Mouse (Mus musculus) hindbrain, embryonic 12.5 days (tissue): Measurements from ENCODE around the gene Gsto2. TPM values are rescaled to one million over a fixed set of nuclear protein-coding genes. Genes with fewer than 3 reads are reported as not detected.

Experiments used
- ATAC-seq: fragments of 200-750 bp; cut with Nextera tagmentation; 2 replicates; pipeline ENCODE4 v1.8.0; 2017; ENCODE audit warnings: moderate TSS enrichment; ENCODE audit not compliant: low FRiP score
- H3K27ac ChIP-seq: fragments of 300-500 bp; sonication (generic); 2 replicates; pipeline ENCODE4 v1.5.1; 2016; ENCODE audit warnings: mild to moderate bottlenecking
- H3K27me3 ChIP-seq: fragments of 300-500 bp; sonication (generic); 2 replicates; pipeline ENCODE4 v1.6.1; 2016; ENCODE audit warnings: mild to moderate bottlenecking
- H3K36me3 ChIP-seq: fragments of 300-500 bp; sonication (generic); 2 replicates; pipeline ENCODE4 v1.6.1; 2016; ENCODE audit warnings: mild to moderate bottlenecking
- H3K4me1 ChIP-seq: fragments of 300-500 bp; sonication (generic); 2 replicates; pipeline ENCODE4 v1.6.1; 2016
- H3K4me2 ChIP-seq: fragments of 300-500 bp; sonication (generic); replicated peaks from 2 replicates; pipeline ENCODE4 v1.6.1; 2016; ENCODE audit warnings: mild to moderate bottlenecking
- H3K4me3 ChIP-seq: fragments of 300-500 bp; sonication (generic); 2 replicates; pipeline ENCODE4 v1.5.1; 2016; ENCODE audit warnings: mild to moderate bottlenecking
- H3K9ac ChIP-seq: fragments of 300-500 bp; sonication (generic); 2 replicates; pipeline ENCODE4 v1.6.1; 2016; ENCODE audit warnings: mild to moderate bottlenecking, moderate library complexity
- H3K9me3 ChIP-seq: fragments of 300-500 bp; sonication (generic); replicated peaks from 2 replicates; pipeline ENCODE4 v1.6.1; 2016; ENCODE audit warnings: mild to moderate bottlenecking
- WGBS: fragments of 180-500 bp; shearing (Covaris S2); methylation state at CpG from one replicate; pipeline ENCODE4 v1.1.7; 2016; 5-methylcytosine and 5-hydroxymethylcytosine counted together
- polyA plus RNA-seq: library from polyadenylated mRNA; unstranded; fragments of >200 nt; fragmentation: Nextera tagmentation; extraction: Ambion mirVana; gene quantifications from 2 replicates; pipeline ENCODE4 v1.2.1, GENCODE M21; 2016

The Gsto2 gene
- polyA plus RNA-seq, 1 experiment from 2014 or later, result 0.96 TPM

- H3K27ac ChIP-seq, result no peak overlapping the region
- H3K36me3 ChIP-seq, result peaks cover 5% of the 10 kb centered on the region; the same call in 1 of the 2 replicates
- no peaks in the 10 kb centered on the region for H3K27me3 ChIP-seq
- peak; percentile 21; the same call in 1 of the 2 replicates for ATAC-seq
- H3K4me1 ChIP-seq, result peaks cover 26% of the 10 kb centered on the region
- H3K4me2 ChIP-seq, result no peak overlapping the region
- no peak overlapping the region for H3K9ac ChIP-seq
- 75% methylated on average over 13 of the region's 13 CpGs for WGBS
- no peak overlapping the region for H3K4me3 ChIP-seq
- no peaks in the 10 kb centered on the region for H3K9me3 ChIP-seq
Observed at GRCm38 (mm10) chr19:47902316-47903201, 37.2 kb downstream of the Gsto2 start.

- Histone ChIP-seq H3K4me3 (no peak overlapping the region), H3K27ac (no peak overlapping the region), H3K4me1 (peaks cover 30% of the 10 kb centered on the region), H3K27me3 (no peaks in the 10 kb centered on the region), H3K36me3 (no peaks in the 10 kb centered on the region), H3K9ac (no peak overlapping the region), H3K9me3 (no peaks in the 10 kb centered on the region), H3K4me2 (no peak overlapping the region)
- peak; percentile 57; the same call in 1 of the 2 replicates for ATAC-seq
- WGBS, result 46% methylated on average over 4 of the region's 4 CpGs
Observed at GRCm38 (mm10) chr19:47903679-47904078, 38.3 kb downstream of the Gsto2 start.

GRCm38 (mm10) chr19:47905081-47905480, 39.7 kb downstream of the Gsto2 start:
- ATAC-seq, result no peak
- Histone ChIP-seq H3K4me1 (peaks cover 43% of the 10 kb centered on the region), H3K27me3 (no peaks in the 10 kb centered on the region), H3K9ac (no peak overlapping the region), H3K36me3 (no peaks in the 10 kb centered on the region), H3K4me2 (no peak overlapping the region), H3K9me3 (no peaks in the 10 kb centered on the region), H3K4me3 (no peak overlapping the region), H3K27ac (no peak overlapping the region)
- 90% methylated on average over 4 of the region's 4 CpGs for WGBS

GRCm38 (mm10) chr19:47905603-47906002, 40.3 kb downstream of the Gsto2 start:
- no peak for ATAC-seq
- H3K9ac ChIP-seq, result no peak overlapping the region

GRCm38 (mm10) chr19:47907596-47907995, 42.3 kb downstream of the Gsto2 start:
- no peaks in the 10 kb centered on the region for H3K36me3 ChIP-seq
- no peaks in the 10 kb centered on the region for H3K27me3 ChIP-seq
- 93% methylated on average over 9 of the region's 9 CpGs for WGBS
- no peak overlapping the region for H3K4me2 ChIP-seq
- no peak overlapping the region for H3K4me3 ChIP-seq
- H3K4me1 ChIP-seq, result peaks cover 42% of the 10 kb centered on the region
- H3K27ac ChIP-seq, result no peak overlapping the region
- no peaks in the 10 kb centered on the region for H3K9me3 ChIP-seq
- H3K9ac ChIP-seq, result no peak overlapping the region
- ATAC-seq, result no peak

More at GRCm38 (mm10) chr19:47905603-47906002, 40.3 kb downstream of the Gsto2 start:
- peaks cover 48% of the 10 kb centered on the region for H3K4me1 ChIP-seq
- H3K9me3 ChIP-seq, result no peaks in the 10 kb centered on the region
- H3K4me2 ChIP-seq, result no peak overlapping the region
- H3K4me3 ChIP-seq, result no peak overlapping the region
- H3K27ac ChIP-seq, result no peak overlapping the region
- no peaks in the 10 kb centered on the region for H3K27me3 ChIP-seq
- 86% methylated on average over 5 of the region's 5 CpGs for WGBS
- H3K36me3 ChIP-seq, result no peaks in the 10 kb centered on the region

- peak overlapping the region; percentile 78 for H3K9ac ChIP-seq
- peak; percentile 53 for ATAC-seq
- no peaks in the 10 kb centered on the region for H3K9me3 ChIP-seq
- no peaks in the 10 kb centered on the region for H3K27me3 ChIP-seq
- peak overlapping the region; percentile 98 for H3K27ac ChIP-seq
- 30% methylated on average over 6 of the region's 6 CpGs for WGBS
- peak overlapping the region; percentile 60 for H3K4me2 ChIP-seq
- peaks cover 30% of the 10 kb centered on the region for H3K4me1 ChIP-seq
- peak overlapping the region; percentile 30 for H3K4me3 ChIP-seq
- no peaks in the 10 kb centered on the region for H3K36me3 ChIP-seq
Observed at GRCm38 (mm10) chr19:47908961-47909371, 43.6 kb downstream of the Gsto2 start.

GRCm38 (mm10) chr19:47909387-47910116, 44.2 kb downstream of the Gsto2 start:
- 0 out of 2 replicates have a peak, but pooled peaks cover 2% of the 10 kb centered on the region for H3K36me3 ChIP-seq
- peak overlapping the region; percentile 30 for H3K4me3 ChIP-seq
- peaks cover 30% of the 10 kb centered on the region for H3K4me1 ChIP-seq
- no peaks in the 10 kb centered on the region for H3K9me3 ChIP-seq
- 2% methylated on average over 10 of the region's 10 CpGs for WGBS
- H3K9ac ChIP-seq, result peak overlapping the region; percentile 78
- H3K4me2 ChIP-seq, result peak overlapping the region; percentile 60
- H3K27ac ChIP-seq, result peak overlapping the region; percentile 98
- H3K27me3 ChIP-seq, result no peaks in the 10 kb centered on the region
- peak; percentile 85 for ATAC-seq

GRCm38 (mm10) chr19:47910117-47910618, 44.8 kb downstream of the Gsto2 start:
- Histone ChIP-seq H3K4me1 (peaks cover 29% of the 10 kb centered on the region), H3K9ac (peak overlapping the region; percentile 78), H3K27me3 (no peaks in the 10 kb centered on the region), H3K4me2 (peak overlapping the region; percentile 60), H3K9me3 (no peaks in the 10 kb centered on the region), H3K36me3 (0 out of 2 replicates have a peak, but pooled peaks cover 2% of the 10 kb centered on the region), H3K4me3 (no peak overlapping the region), H3K27ac (peak overlapping the region; percentile 98)
- ATAC-seq, result peak; percentile 3; the same call in 1 of the 2 replicates
- WGBS, result 42% methylated on average over 4 of the region's 4 CpGs

GRCm38 (mm10) chr19:47910751-47911150, 45.4 kb downstream of the Gsto2 start:
- ATAC-seq, result no peak
- H3K9me3 ChIP-seq, result no peaks in the 10 kb centered on the region
- WGBS, result 89% methylated on average over 4 of the region's 4 CpGs
- H3K4me3 ChIP-seq, result no peak overlapping the region
- H3K4me1 ChIP-seq, result peaks cover 26% of the 10 kb centered on the region
- H3K9ac ChIP-seq, result no peak overlapping the region
- H3K27ac ChIP-seq, result peak overlapping the region; percentile 98
- H3K4me2 ChIP-seq, result no peak overlapping the region
- no peaks in the 10 kb centered on the region for H3K27me3 ChIP-seq
- H3K36me3 ChIP-seq, result 0 out of 2 replicates have a peak, but pooled peaks cover 2% of the 10 kb centered on the region

- no peak overlapping the region for H3K9ac ChIP-seq
Observed at GRCm38 (mm10) chr19:47913344-47913743, 48.0 kb downstream of the Gsto2 start.

GRCm38 (mm10) chr19:47914191-47914590, 48.9 kb downstream of the Gsto2 start:
- H3K36me3 ChIP-seq, result 0 out of 2 replicates have a peak, but pooled peaks cover 2% of the 10 kb centered on the region
- H3K4me2 ChIP-seq, result no peak overlapping the region
- no peak overlapping the region for H3K9ac ChIP-seq
- no peak overlapping the region for H3K4me3 ChIP-seq
- no peak for ATAC-seq
- no peaks in the 10 kb centered on the region for H3K9me3 ChIP-seq
- H3K27me3 ChIP-seq, result no peaks in the 10 kb centered on the region
- H3K4me1 ChIP-seq, result peaks cover 33% of the 10 kb centered on the region
- no peak overlapping the region for H3K27ac ChIP-seq
- 89% methylated on average over 4 of the region's 4 CpGs for WGBS

More at GRCm38 (mm10) chr19:47913344-47913743, 48.0 kb downstream of the Gsto2 start:
- Histone ChIP-seq H3K36me3 (0 out of 2 replicates have a peak, but pooled peaks cover 2% of the 10 kb centered on the region), H3K4me1 (peaks cover 41% of the 10 kb centered on the region), H3K27ac (no peak overlapping the region), H3K9me3 (no peaks in the 10 kb centered on the region), H3K4me3 (no peak overlapping the region), H3K4me2 (no peak overlapping the region), H3K27me3 (no peaks in the 10 kb centered on the region)
- WGBS, result 93% methylated on average over 7 of the region's 7 CpGs
- ATAC-seq, result no peak

- no peak overlapping the region for H3K4me3 ChIP-seq
- H3K4me1 ChIP-seq, result peaks cover 30% of the 10 kb centered on the region
- H3K36me3 ChIP-seq, result 0 out of 2 replicates have a peak, but pooled peaks cover 2% of the 10 kb centered on the region
- no peaks in the 10 kb centered on the region for H3K9me3 ChIP-seq
- no peak overlapping the region for H3K27ac ChIP-seq
- WGBS, result 86% methylated on average over 4 of the region's 4 CpGs
- H3K4me2 ChIP-seq, result no peak overlapping the region
- H3K9ac ChIP-seq, result no peak overlapping the region
- H3K27me3 ChIP-seq, result no peaks in the 10 kb centered on the region
- ATAC-seq, result no peak
Observed at GRCm38 (mm10) chr19:47915251-47915650, 49.9 kb downstream of the Gsto2 start.
